Mouse (Mus musculus): ENCODE results near the gene Grid2.

- TF ChIP-seq CTCF (IDR thresholded peaks at IDR 0.05; ENCODE audit: control insufficient read depth, insufficient read depth, low read length), result no peak
- no peak for TF ChIP-seq POLR2A (IDR thresholded peaks at IDR 0.05; ENCODE audit: borderline replicate concordance, control insufficient read depth, low read depth, low read length)
Measured at GRCm38 (mm10) chr6:64279927-64280326, 1024.3 kb downstream of the Grid2 start.

All from bone marrow, adult 2 months (tissue).